Mouse (Mus musculus) brain, embryonic 18.5 days (tissue): ENCODE results near the gene Exph5.

Experiments
- DNase-seq: peaks from one replicate; pipeline ENCODE4 v3.0.0-alpha.2; 2012; ENCODE audit warnings: low read depth, low spot score

The Exph5 gene

GRCm38 (mm10) chr9:53404753-53405722 lies 103.6 kb downstream of the Exph5 start:
- peak; percentile 86 for DNase-seq

- DNase-seq: no peak
Measured at GRCm38 (mm10) chr9:53408548-53408947, 107.1 kb downstream of the Exph5 start.

- no peak for DNase-seq
Measured at GRCm38 (mm10) chr9:53408953-53409361, 107.5 kb downstream of the Exph5 start.

GRCm38 (mm10) chr9:53409427-53409826 lies 108.0 kb downstream of the Exph5 start:
- no peak for DNase-seq

- no peak for DNase-seq
Measured at GRCm38 (mm10) chr9:53422133-53422896, 120.8 kb downstream of the Exph5 start.

- DNase-seq: no peak
Measured at GRCm38 (mm10) chr9:53426726-53427125, 125.3 kb downstream of the Exph5 start.
